Mouse (Mus musculus): ENCODE results near the gene Olfr175-ps1. TPM values are rescaled to one million over a fixed set of nuclear protein-coding genes. Genes with fewer than 3 reads are reported as not detected.

The Olfr175-ps1 gene
- not detected in 2 replicates for polyA plus RNA-seq (2015; fragmentation: Nextera tagmentation; extraction: Ambion mirVana)

GRCm38 (mm10) chr16:58826732-58827319, at the start of gene Olfr175-ps1:
Gene Olfr175-ps1, minus strand, starts transcription at chr16:58826782.
- no peaks in the 10 kb centered on the region for H3K4me1 ChIP-seq (replicated peaks)

GRCm38 (mm10) chr16:58874668-58875067, 48.1 kb upstream of the Olfr175-ps1 start, which contains the start of gene Olfr177:
Gene Olfr177, minus strand, starts transcription at chr16:58874768.
- Histone ChIP-seq H3K27me3 (no peaks in the 10 kb centered on the region), H3K27ac (replicated peaks) (no peak within 1 kb of the TSS), H3K4me1 (replicated peaks) (no peaks in the 10 kb centered on the region), H3K4me3 (no peak within 1 kb of the TSS), H3K36me3 (no peaks in the 10 kb centered on the region), H3K9me3 (no peaks in the 10 kb centered on the region), H3K4me2 (no peak within 1 kb of the TSS), H3K9ac (no peak within 1 kb of the TSS)
- no peak for ATAC-seq (ENCODE audit: low FRiP score, low read depth)
- 67% methylated on average over 1 of the region's 1 CpGs for WGBS

More at GRCm38 (mm10) chr16:58826732-58827319, at the start of gene Olfr175-ps1:
- ATAC-seq (ENCODE audit: low FRiP score, low read depth) = no peak
- WGBS = 93% methylated on average over 1 of the region's 1 CpGs
- Histone ChIP-seq H3K4me2 (no peak within 1 kb of the TSS), H3K9ac (no peak within 1 kb of the TSS), H3K9me3 (no peaks in the 10 kb centered on the region), H3K27ac (replicated peaks) (no peak within 1 kb of the TSS), H3K27me3 (no peaks in the 10 kb centered on the region), H3K36me3 (no peaks in the 10 kb centered on the region), H3K4me3 (no peak within 1 kb of the TSS)

DNA sequence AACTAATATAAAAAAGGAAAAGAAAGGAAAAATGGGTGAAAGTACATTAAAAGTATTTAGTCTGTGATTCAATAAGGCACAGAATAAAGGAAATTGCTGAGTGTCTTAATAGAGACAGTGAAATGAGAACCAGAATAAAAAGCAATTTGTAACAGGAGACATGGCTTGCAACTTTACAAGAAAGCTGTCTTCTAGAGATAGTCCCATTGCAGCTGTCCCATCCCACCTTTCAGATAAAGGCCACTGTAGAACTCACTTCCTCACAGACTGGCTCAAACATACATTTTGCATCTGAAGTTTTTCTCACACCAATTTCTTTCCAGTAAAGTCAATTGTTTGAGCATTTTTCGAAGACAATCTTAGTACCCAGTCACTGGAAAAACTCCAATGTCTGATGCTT, 34.9 kb upstream of the Olfr175-ps1 start:
- ATAC-seq (ENCODE audit: low FRiP score, low read depth) = no peak
- 61% methylated on average over 1 of the region's 1 CpGs for WGBS
- H3K4me2 ChIP-seq = no peak overlapping the region

GRCm38 (mm10) chr16:58860032-58860737, 33.6 kb upstream of the Olfr175-ps1 start:
- 91% methylated on average over 2 of the region's 2 CpGs for WGBS
- H3K4me3 ChIP-seq = no peak overlapping the region
- H3K36me3 ChIP-seq = no peaks in the 10 kb centered on the region
- no peaks in the 10 kb centered on the region for H3K9me3 ChIP-seq
- no peaks in the 10 kb centered on the region for H3K27me3 ChIP-seq
- no peak overlapping the region for H3K4me2 ChIP-seq
- ATAC-seq (ENCODE audit: low FRiP score, low read depth) = no peak
- H3K27ac ChIP-seq (replicated peaks) = no peak overlapping the region
- no peaks in the 10 kb centered on the region for H3K4me1 ChIP-seq (replicated peaks)
- no peak overlapping the region for H3K9ac ChIP-seq

More for the DNA sequence above, 34.9 kb upstream of the Olfr175-ps1 start:
- no peaks in the 10 kb centered on the region for H3K9me3 ChIP-seq
- no peaks in the 10 kb centered on the region for H3K36me3 ChIP-seq
- H3K4me1 ChIP-seq (replicated peaks) = no peaks in the 10 kb centered on the region
- H3K4me3 ChIP-seq = no peak overlapping the region
- no peak overlapping the region for H3K9ac ChIP-seq
- no peak overlapping the region for H3K27ac ChIP-seq (replicated peaks)
- H3K27me3 ChIP-seq = no peaks in the 10 kb centered on the region

GRCm38 (mm10) chr16:58800168-58800567, 26.4 kb downstream of the Olfr175-ps1 start, which contains the start of gene Olfr173:
Gene Olfr173, minus strand, starts transcription at chr16:58800268.
- 77% methylated on average over 2 of the region's 2 CpGs for WGBS
- no peak for ATAC-seq (ENCODE audit: low FRiP score, low read depth)

More at GRCm38 (mm10) chr16:58800168-58800567, 26.4 kb downstream of the Olfr175-ps1 start, which contains the start of gene Olfr173:
- Histone ChIP-seq H3K4me3 (no peak within 1 kb of the TSS), H3K9me3 (no peaks in the 10 kb centered on the region), H3K9ac (no peak within 1 kb of the TSS), H3K4me2 (no peak within 1 kb of the TSS), H3K27me3 (no peaks in the 10 kb centered on the region), H3K4me1 (replicated peaks) (no peaks in the 10 kb centered on the region), H3K36me3 (no peaks in the 10 kb centered on the region), H3K27ac (replicated peaks) (no peak within 1 kb of the TSS)

Other genes with a start within 250 kb of the Olfr175-ps1 start
- gene Gm813, start 209.8 kb downstream of the Olfr175-ps1 start, polyA plus RNA-seq (2015; fragmentation: Nextera tagmentation; extraction: Ambion mirVana) = not detected in 2 replicates
- gene E330017A01Rik, start 188.0 kb downstream of the Olfr175-ps1 start, polyA plus RNA-seq (2015; fragmentation: Nextera tagmentation; extraction: Ambion mirVana) = 0.13 TPM in 1 of 2 replicates, not detected in the other
- 17.4 and 17.9 TPM in 2 replicates for gene Cpox, start 156.5 kb downstream of the Olfr175-ps1 start, polyA plus RNA-seq (2015; fragmentation: Nextera tagmentation; extraction: Ambion mirVana)
- 0.13 TPM in 1 of 2 replicates, not detected in the other for gene Gpr15, start 107.7 kb downstream of the Olfr175-ps1 start, polyA plus RNA-seq (2015; fragmentation: Nextera tagmentation; extraction: Ambion mirVana)
- 132 and 148 TPM in 2 replicates for gene Cldnd1, start 98.9 kb downstream of the Olfr175-ps1 start, polyA plus RNA-seq (2015; fragmentation: Nextera tagmentation; extraction: Ambion mirVana)
- gene Olfr172, start 63.6 kb downstream of the Olfr175-ps1 start, polyA plus RNA-seq (2015; fragmentation: Nextera tagmentation; extraction: Ambion mirVana) = not detected in 2 replicates
- gene Olfr173, start 26.5 kb downstream of the Olfr175-ps1 start, polyA plus RNA-seq (2015; fragmentation: Nextera tagmentation; extraction: Ambion mirVana) = not detected in 2 replicates
- gene Olfr177, start 48.0 kb upstream of the Olfr175-ps1 start, polyA plus RNA-seq (2015; fragmentation: Nextera tagmentation; extraction: Ambion mirVana) = not detected in 2 replicates
- not detected in 2 replicates for gene Olfr178, start 65.3 kb upstream of the Olfr175-ps1 start, polyA plus RNA-seq (2015; fragmentation: Nextera tagmentation; extraction: Ambion mirVana)
- gene Olfr181, start 102.0 kb upstream of the Olfr175-ps1 start, polyA plus RNA-seq (2015; fragmentation: Nextera tagmentation; extraction: Ambion mirVana) = not detected in 2 replicates
- gene Olfr180, start 102.6 kb upstream of the Olfr175-ps1 start, polyA plus RNA-seq (2015; fragmentation: Nextera tagmentation; extraction: Ambion mirVana) = not detected in 2 replicates
- gene Olfr183, start 168.6 kb upstream of the Olfr175-ps1 start, polyA plus RNA-seq (2015; fragmentation: Nextera tagmentation; extraction: Ambion mirVana) = not detected in 2 replicates
- not detected in 2 replicates for gene Olfr186, start 203.5 kb upstream of the Olfr175-ps1 start, polyA plus RNA-seq (2015; fragmentation: Nextera tagmentation; extraction: Ambion mirVana)
- not detected in 2 replicates for gene Olfr187, start 213.0 kb upstream of the Olfr175-ps1 start, polyA plus RNA-seq (2015; fragmentation: Nextera tagmentation; extraction: Ambion mirVana)